Mouse (Mus musculus): ENCODE data around the gene Ptpn21.

The Ptpn21 gene

DNA sequence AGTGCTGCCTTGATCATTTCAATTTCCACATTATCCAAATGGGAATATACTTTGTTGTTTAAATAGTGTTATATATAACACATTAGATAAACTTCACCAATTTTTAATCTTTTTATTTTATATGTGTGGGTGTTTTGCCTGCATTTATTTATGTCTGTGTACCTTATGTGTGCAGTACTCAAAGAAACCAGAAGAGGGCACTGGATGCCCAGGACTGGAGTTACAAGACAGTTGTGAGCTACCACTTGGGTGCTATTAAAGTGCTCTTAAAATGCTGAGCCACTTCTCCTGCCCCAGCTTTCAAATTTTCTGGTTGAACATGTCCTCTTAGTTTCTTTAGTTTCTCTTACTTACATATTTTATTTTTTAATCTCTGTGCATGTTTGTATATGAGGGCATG, 92.4 kb downstream of the Ptpn21 start:
- DNase-seq, result no peak

GRCm38 (mm10) chr12:98628260-98628970, 108.8 kb downstream of the Ptpn21 start:
- no peak for DNase-seq

- DNase-seq, result peak; percentile 91
These were observed 109.6 kb downstream of the Ptpn21 start, which contains the start of gene Spata7 for GRCm38 (mm10) chr12:98627392-98628259. Gene Spata7 (plus strand): TSS chr12:98628157.

All from lung, postnatal 10 days (tissue).